Mouse (Mus musculus): ENCODE data around the gene Ywhaq. TPM values are rescaled to one million over a fixed set of nuclear protein-coding genes. Genes with fewer than 3 reads are reported as not detected.

Ywhaq gene
- polyA plus RNA-seq, 1 experiment: 156 TPM

DNA sequence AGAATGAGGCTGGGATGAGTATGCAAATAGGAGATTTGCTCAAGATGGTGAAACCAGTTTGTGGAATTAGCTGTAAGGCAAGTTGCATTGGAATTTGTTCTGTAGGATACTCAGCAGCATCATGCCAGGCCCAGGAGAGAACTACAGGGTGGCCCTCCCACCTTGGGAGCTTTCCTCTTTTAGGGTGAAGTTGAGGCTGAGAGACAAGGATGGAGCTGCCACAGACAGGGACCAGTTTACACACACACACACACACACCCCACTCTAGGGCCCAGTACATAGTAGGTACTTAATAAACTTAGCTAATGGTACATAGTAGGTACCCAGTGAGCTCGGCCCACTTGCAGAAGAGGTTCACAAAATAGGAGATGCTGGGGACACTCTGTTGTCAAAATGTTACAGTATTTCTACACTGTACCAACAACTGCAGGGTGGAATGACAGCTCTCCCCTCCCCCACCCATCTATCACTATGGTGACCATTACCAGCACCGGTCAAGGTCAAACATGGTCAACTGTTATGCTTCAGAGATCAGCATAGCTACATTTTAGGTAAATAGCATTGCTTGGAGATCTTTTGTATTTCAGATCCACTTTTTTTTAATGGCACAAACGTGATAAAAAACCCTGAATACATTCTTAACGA lies 21.4 kb upstream of the Ywhaq start:
- Histone ChIP-seq H3K4me3 (no peak overlapping the region), H3K27me3 (ENCODE audit: control insufficient read depth, insufficient read depth, insufficient read length) (no peaks in the 10 kb centered on the region), H3ac (ENCODE audit: control insufficient read depth, insufficient read length) (no peak overlapping the region), H3K4me2 (ENCODE audit: low read depth) (no peak overlapping the region), H3K79me2 (ENCODE audit: control insufficient read depth, insufficient read depth) (no peaks in the 10 kb centered on the region), H3K36me3 (ENCODE audit: control insufficient read depth, insufficient read depth) (no peaks in the 10 kb centered on the region)
- TF ChIP-seq SRF (IDR thresholded peaks at IDR 0.05; ENCODE audit: control insufficient read depth, insufficient read length, low read depth) (no peak), TCF3 (IDR thresholded peaks at IDR 0.05; ENCODE audit: insufficient read length, low read depth) (no peak), MAX (IDR thresholded peaks at IDR 0.05; ENCODE audit: low read depth) (no peak), MYOG (IDR thresholded peaks at IDR 0.05; ENCODE audit: control insufficient read depth in 1 of 3, insufficient read depth in 1 of 3, insufficient read length in 2 of 3, low read depth in 2 of 3) (no peak), USF1 (IDR thresholded peaks at IDR 0.05; ENCODE audit: low read depth) (no peak), MYOD1 (IDR thresholded peaks at IDR 0.05; ENCODE audit: control insufficient read depth in 1 of 3, insufficient read length in 2 of 3, low read depth in 2 of 3) (no peak), TCF12 (IDR thresholded peaks at IDR 0.05; ENCODE audit: insufficient read depth, poor library complexity, severe bottlenecking) (no peak), POLR2AphosphoS2 (IDR thresholded peaks at IDR 0.05; ENCODE audit: insufficient read length, low read depth) (no peak), E2F4 (IDR thresholded peaks at IDR 0.05; ENCODE audit: insufficient read depth) (no peak), POLR2A (IDR thresholded peaks at IDR 0.05; ENCODE audit: insufficient read length, low read depth) (no peak), REST (IDR thresholded peaks at IDR 0.05; ENCODE audit: insufficient read depth, insufficient read length) (no peak), CEBPB (IDR thresholded peaks at IDR 0.05; ENCODE audit: insufficient read depth, poor library complexity, severe bottlenecking) (no peak)

DNA sequence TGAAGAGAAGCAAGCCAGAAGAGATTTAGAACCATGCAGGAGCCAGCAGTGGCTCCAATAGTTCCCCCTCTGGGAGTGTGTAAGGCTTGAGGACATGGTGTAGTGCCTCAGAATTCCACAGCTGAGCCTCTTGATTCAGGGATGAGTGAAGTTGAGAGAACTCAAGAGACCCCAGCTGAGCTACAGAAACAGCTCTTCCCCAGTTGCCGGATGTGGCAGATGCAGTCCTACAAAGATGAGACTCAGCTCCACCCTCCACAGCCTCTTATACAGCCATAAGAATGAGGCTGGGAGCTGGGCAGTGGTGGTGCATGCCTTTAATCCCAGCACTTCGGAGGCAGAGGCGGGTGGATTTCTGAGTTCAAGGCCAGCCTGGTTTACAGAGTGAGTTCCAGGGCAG lies 20.9 kb upstream of the Ywhaq start:
- Histone ChIP-seq H3K27me3 (ENCODE audit: control insufficient read depth, insufficient read depth, insufficient read length) (no peaks in the 10 kb centered on the region), H3ac (ENCODE audit: control insufficient read depth, insufficient read length) (no peak overlapping the region), H3K4me3 (no peak overlapping the region), H3K36me3 (ENCODE audit: control insufficient read depth, insufficient read depth) (no peaks in the 10 kb centered on the region), H3K4me2 (ENCODE audit: low read depth) (no peak overlapping the region), H3K79me2 (ENCODE audit: control insufficient read depth, insufficient read depth) (no peaks in the 10 kb centered on the region)
- TF ChIP-seq SRF (IDR thresholded peaks at IDR 0.05; ENCODE audit: control insufficient read depth, insufficient read length, low read depth) (no peak), MYOG (IDR thresholded peaks at IDR 0.05; ENCODE audit: control insufficient read depth in 1 of 3, insufficient read depth in 1 of 3, insufficient read length in 2 of 3, low read depth in 2 of 3) (no peak), REST (IDR thresholded peaks at IDR 0.05; ENCODE audit: insufficient read depth, insufficient read length) (no peak), USF1 (IDR thresholded peaks at IDR 0.05; ENCODE audit: low read depth) (no peak), POLR2AphosphoS2 (IDR thresholded peaks at IDR 0.05; ENCODE audit: insufficient read length, low read depth) (no peak), E2F4 (IDR thresholded peaks at IDR 0.05; ENCODE audit: insufficient read depth) (no peak), CEBPB (IDR thresholded peaks at IDR 0.05; ENCODE audit: insufficient read depth, poor library complexity, severe bottlenecking) (no peak), TCF12 (IDR thresholded peaks at IDR 0.05; ENCODE audit: insufficient read depth, poor library complexity, severe bottlenecking) (no peak), TCF3 (IDR thresholded peaks at IDR 0.05; ENCODE audit: insufficient read length, low read depth) (no peak), POLR2A (IDR thresholded peaks at IDR 0.05; ENCODE audit: insufficient read length, low read depth) (no peak), MYOD1 (IDR thresholded peaks at IDR 0.05; ENCODE audit: control insufficient read depth in 1 of 3, insufficient read length in 2 of 3, low read depth in 2 of 3) (no peak), MAX (IDR thresholded peaks at IDR 0.05; ENCODE audit: low read depth) (no peak)

DNA sequence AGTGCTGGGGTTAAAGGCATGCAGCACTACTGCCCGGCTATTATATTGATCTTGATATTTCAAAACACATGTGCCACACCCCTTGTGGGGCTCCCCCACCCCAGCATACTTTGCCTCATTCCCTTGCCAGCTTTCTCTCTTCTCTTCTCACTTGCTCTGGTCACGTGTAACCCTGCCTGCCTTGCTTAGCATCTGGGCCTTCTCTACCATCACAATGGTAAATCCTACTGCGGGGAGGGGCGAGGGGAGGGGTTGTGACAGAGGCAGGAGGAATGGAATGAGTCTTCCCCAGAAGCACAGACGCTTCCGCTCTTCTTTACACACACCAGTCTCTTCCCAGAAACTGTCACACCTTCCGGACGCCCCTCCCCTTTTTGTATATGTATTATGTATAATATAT lies 14.5 kb upstream of the Ywhaq start:
- no peak for TF ChIP-seq REST (IDR thresholded peaks at IDR 0.05; ENCODE audit: insufficient read depth, insufficient read length)
- TF ChIP-seq USF1 (IDR thresholded peaks at IDR 0.05; ENCODE audit: low read depth): no peak
- TF ChIP-seq TCF3 (IDR thresholded peaks at IDR 0.05; ENCODE audit: insufficient read length, low read depth): no peak
- no peak for TF ChIP-seq CEBPB (IDR thresholded peaks at IDR 0.05; ENCODE audit: insufficient read depth, poor library complexity, severe bottlenecking)
- Histone ChIP-seq H3K4me2 (ENCODE audit: low read depth) (no peak overlapping the region), H3ac (ENCODE audit: control insufficient read depth, insufficient read length) (no peak overlapping the region), H3K27me3 (ENCODE audit: control insufficient read depth, insufficient read depth, insufficient read length) (no peaks in the 10 kb centered on the region), H3K79me2 (ENCODE audit: control insufficient read depth, insufficient read depth) (no peaks in the 10 kb centered on the region), H3K36me3 (ENCODE audit: control insufficient read depth, insufficient read depth) (no peaks in the 10 kb centered on the region), H3K4me3 (no peak overlapping the region)

DNA sequence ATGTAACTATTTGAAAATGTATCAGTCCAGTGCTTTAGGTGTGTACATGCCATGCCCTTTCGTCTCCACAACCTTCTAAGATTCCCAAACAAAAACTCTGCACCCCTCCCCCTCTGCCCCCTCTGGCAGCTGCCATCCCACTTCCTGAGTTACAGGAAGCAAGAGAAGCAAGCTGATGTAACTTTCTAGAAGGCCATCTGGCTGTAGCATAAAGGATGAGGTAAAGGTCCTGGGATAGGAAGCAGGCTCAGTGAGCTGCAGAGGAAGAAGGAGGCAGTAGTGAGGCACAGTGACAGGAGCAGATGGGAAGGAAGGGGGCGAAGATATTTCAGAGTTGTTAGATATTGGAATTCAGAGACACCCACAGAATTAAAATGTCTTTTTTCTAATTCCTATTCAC lies 13.6 kb upstream of the Ywhaq start:
- Histone ChIP-seq H3K4me2 (ENCODE audit: low read depth) (peak overlapping the region; percentile 52), H3K36me3 (ENCODE audit: control insufficient read depth, insufficient read depth) (no peaks in the 10 kb centered on the region), H3K27me3 (ENCODE audit: control insufficient read depth, insufficient read depth, insufficient read length) (no peaks in the 10 kb centered on the region), H3ac (ENCODE audit: control insufficient read depth, insufficient read length) (no peak overlapping the region), H3K4me3 (no peak overlapping the region), H3K79me2 (ENCODE audit: control insufficient read depth, insufficient read depth) (no peaks in the 10 kb centered on the region)
- TF ChIP-seq POLR2A (IDR thresholded peaks at IDR 0.05; ENCODE audit: insufficient read length, low read depth): peak; percentile 16
- TF ChIP-seq POLR2AphosphoS2 (IDR thresholded peaks at IDR 0.05; ENCODE audit: insufficient read length, low read depth): no peak
- no peak for TF ChIP-seq SRF (IDR thresholded peaks at IDR 0.05; ENCODE audit: control insufficient read depth, insufficient read length, low read depth)
- no peak for TF ChIP-seq MAX (IDR thresholded peaks at IDR 0.05; ENCODE audit: low read depth)
- no peak for TF ChIP-seq REST (IDR thresholded peaks at IDR 0.05; ENCODE audit: insufficient read depth, insufficient read length)
- no peak for TF ChIP-seq USF1 (IDR thresholded peaks at IDR 0.05; ENCODE audit: low read depth)
- TF ChIP-seq TCF3 (IDR thresholded peaks at IDR 0.05; ENCODE audit: insufficient read length, low read depth): no peak
- TF ChIP-seq E2F4 (IDR thresholded peaks at IDR 0.05; ENCODE audit: insufficient read depth): no peak
- TF ChIP-seq CEBPB (IDR thresholded peaks at IDR 0.05; ENCODE audit: insufficient read depth, poor library complexity, severe bottlenecking): peak; percentile 55; the same call in 1 of the 2 replicates
- peak in 1 of 3 experiments; percentile 54 for TF ChIP-seq MYOD1 (IDR thresholded peaks at IDR 0.05; ENCODE audit: control insufficient read depth in 1 of 3, insufficient read length in 2 of 3, low read depth in 2 of 3)
- peak; percentile 50 for TF ChIP-seq TCF12 (IDR thresholded peaks at IDR 0.05; ENCODE audit: insufficient read depth, poor library complexity, severe bottlenecking)
- peak in 2 of 3 experiments; percentile 13 to 54 for TF ChIP-seq MYOG (IDR thresholded peaks at IDR 0.05; ENCODE audit: control insufficient read depth in 1 of 3, insufficient read depth in 1 of 3, insufficient read length in 2 of 3, low read depth in 2 of 3)

All from myocyte (in vitro differentiated cells).